Mouse (Mus musculus): ENCODE results near the gene Zfp787. TPM values are rescaled to one million over a fixed set of nuclear protein-coding genes. Genes with fewer than 3 reads are reported as not detected.

Zfp787 gene
- total RNA-seq (2014; rRNA removed), result 51.1 and 73.6 TPM in 2 replicates
- 41.0 and 66.1 TPM in 2 replicates for polyA plus RNA-seq (2015; fragmentation: Nextera tagmentation; extraction: Ambion mirVana)

- H3K9ac ChIP-seq, result peak within 1 kb of the TSS; percentile 95
- peak within 1 kb of the TSS; percentile 95 for H3K27ac ChIP-seq (ENCODE audit: low read depth, low read length)
- peaks cover 12% of the 10 kb centered on the region for H3K4me1 ChIP-seq (ENCODE audit: insufficient read depth)
- DNase-seq (peak; percentile 99), ATAC-seq (peak; percentile 97)
- H3K36me3 ChIP-seq (ENCODE audit: insufficient read depth), result no peaks in the 10 kb centered on the region
- peak within 1 kb of the TSS; percentile 81 for H3K4me3 ChIP-seq (ENCODE audit: low read depth, low read length)
- H3K27me3 ChIP-seq (ENCODE audit: insufficient read depth, low read length), result no peaks in the 10 kb centered on the region
- no peak for TF ChIP-seq CTCF (IDR thresholded peaks at IDR 0.05; ENCODE audit: low read depth)
- WGBS, result under 1% methylated on average over 49 of the region's 54 CpGs
- H3K4me2 ChIP-seq (ENCODE audit: low read depth), result peak within 1 kb of the TSS; percentile 96
- H3K9me3 ChIP-seq (ENCODE audit: low read length), result no peaks in the 10 kb centered on the region
These were observed at the start of gene Zfp787 for GRCm38 (mm10) chr7:6155901-6156411. Gene Zfp787 (minus strand): TSS chr7:6155997.

DNA sequence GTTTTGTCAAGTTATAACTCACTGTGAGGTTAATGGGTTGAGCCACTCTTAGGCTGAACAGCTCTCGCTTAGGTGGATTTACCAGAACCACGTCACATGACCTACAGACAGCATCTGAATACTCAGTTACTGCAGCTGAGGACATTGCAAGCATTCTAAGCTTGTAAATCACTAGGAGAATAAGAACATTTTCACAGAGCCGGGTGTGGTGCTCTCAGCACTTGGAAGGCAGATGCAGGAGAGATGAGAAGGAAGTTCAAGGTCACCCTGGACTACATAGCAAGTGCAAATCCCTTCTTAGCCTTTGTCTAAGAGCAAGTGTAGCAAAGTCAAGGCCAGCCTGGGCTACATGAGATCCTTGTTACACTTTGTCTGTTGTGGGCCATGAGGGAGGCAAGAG is 48.4 kb upstream of the Zfp787 start:
- Histone ChIP-seq H3K4me1 (ENCODE audit: insufficient read depth) (no peaks in the 10 kb centered on the region), H3K36me3 (ENCODE audit: insufficient read depth) (no peaks in the 10 kb centered on the region), H3K27ac (ENCODE audit: low read depth, low read length) (no peak overlapping the region), H3K4me3 (ENCODE audit: low read depth, low read length) (no peak overlapping the region), H3K9me3 (ENCODE audit: low read length) (no peaks in the 10 kb centered on the region), H3K27me3 (ENCODE audit: insufficient read depth, low read length) (no peaks in the 10 kb centered on the region), H3K9ac (no peak overlapping the region), H3K4me2 (ENCODE audit: low read depth) (no peak overlapping the region)
- TF ChIP-seq CTCF (IDR thresholded peaks at IDR 0.05; ENCODE audit: low read depth), result no peak
- ATAC-seq (no peak), DNase-seq (no peak)
- WGBS, result 85% methylated on average over 3 of the region's 3 CpGs

GRCm38 (mm10) chr7:6196790-6197189 is 41.0 kb upstream of the Zfp787 start, which contains the start of gene Galp:
Gene Galp (plus strand): TSS chr7:6197090.
- no peak for TF ChIP-seq CTCF (IDR thresholded peaks at IDR 0.05; ENCODE audit: low read depth)
- WGBS, result 77% methylated on average over 3 of the region's 3 CpGs
- no peak for ATAC-seq

DNA sequence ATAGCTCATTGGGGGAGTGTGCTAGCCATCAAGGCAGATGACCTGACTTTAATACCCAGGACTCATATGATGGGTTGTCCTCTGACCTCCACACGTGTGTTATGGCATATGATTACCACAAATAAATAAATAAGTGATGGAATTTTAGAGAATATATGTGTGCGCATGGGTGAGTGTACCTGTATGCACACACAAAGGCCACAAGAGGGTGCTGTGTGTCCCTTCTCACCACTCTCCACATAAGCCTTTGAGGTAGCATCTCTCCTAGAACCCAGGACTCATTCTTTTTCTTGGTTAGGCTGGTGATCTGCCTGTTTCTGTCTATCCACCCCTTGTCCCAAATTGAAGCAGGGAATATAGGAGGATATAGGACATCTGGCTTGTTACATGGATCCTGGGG is 40.0 kb upstream of the Zfp787 start:
- Histone ChIP-seq H3K27me3 (ENCODE audit: insufficient read depth, low read length) (no peaks in the 10 kb centered on the region), H3K4me1 (ENCODE audit: insufficient read depth) (no peaks in the 10 kb centered on the region), H3K9me3 (ENCODE audit: low read length) (no peaks in the 10 kb centered on the region), H3K4me3 (ENCODE audit: low read depth, low read length) (no peak overlapping the region), H3K9ac (no peak overlapping the region), H3K36me3 (ENCODE audit: insufficient read depth) (no peaks in the 10 kb centered on the region), H3K27ac (ENCODE audit: low read depth, low read length) (no peak overlapping the region), H3K4me2 (ENCODE audit: low read depth) (no peak overlapping the region)
- peak; percentile 35 for TF ChIP-seq CTCF (IDR thresholded peaks at IDR 0.05; ENCODE audit: low read depth)
- 63% methylated on average over 2 of the region's 2 CpGs for WGBS
- DNase-seq (no peak), ATAC-seq (no peak)

More at GRCm38 (mm10) chr7:6196790-6197189, 41.0 kb upstream of the Zfp787 start, which contains the start of gene Galp:
- DNase-seq, result no peak
- no peaks in the 10 kb centered on the region for H3K27me3 ChIP-seq (ENCODE audit: insufficient read depth, low read length)
- H3K4me3 ChIP-seq (ENCODE audit: low read depth, low read length), result no peak within 1 kb of the TSS
- no peaks in the 10 kb centered on the region for H3K4me1 ChIP-seq (ENCODE audit: insufficient read depth)
- no peak within 1 kb of the TSS for H3K4me2 ChIP-seq (ENCODE audit: low read depth)
- H3K27ac ChIP-seq (ENCODE audit: low read depth, low read length), result no peak within 1 kb of the TSS
- H3K36me3 ChIP-seq (ENCODE audit: insufficient read depth), result no peaks in the 10 kb centered on the region
- H3K9ac ChIP-seq, result no peak within 1 kb of the TSS
- no peaks in the 10 kb centered on the region for H3K9me3 ChIP-seq (ENCODE audit: low read length)

DNA sequence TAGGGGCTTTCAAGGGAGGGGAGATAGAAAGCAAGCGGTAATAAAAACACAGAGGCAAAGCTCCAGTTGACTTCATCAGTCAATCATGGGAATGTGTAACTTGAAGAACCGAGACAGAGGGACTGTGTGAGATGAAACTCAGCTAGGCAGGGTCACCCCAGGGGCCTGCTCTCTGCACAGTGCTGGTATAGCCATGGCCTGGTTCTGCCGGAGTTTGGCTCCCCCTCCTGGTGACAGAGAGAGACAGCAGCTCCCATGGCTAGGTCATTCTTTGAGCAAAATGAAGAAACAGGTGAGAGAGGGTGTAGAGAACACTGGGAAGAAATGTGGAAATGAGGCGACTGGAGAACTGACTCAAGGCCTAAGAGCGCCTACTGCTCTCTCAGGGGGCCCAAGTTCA is 38.3 kb upstream of the Zfp787 start:
- H3K9me3 ChIP-seq (ENCODE audit: low read length), result no peaks in the 10 kb centered on the region
- peak; percentile 84 for ATAC-seq
- peak; percentile 63 for DNase-seq
- no peak overlapping the region for H3K4me3 ChIP-seq (ENCODE audit: low read depth, low read length)
- H3K4me2 ChIP-seq (ENCODE audit: low read depth), result no peak overlapping the region
- peak; percentile 82 for TF ChIP-seq CTCF (IDR thresholded peaks at IDR 0.05; ENCODE audit: low read depth)
- 24% methylated on average over 5 of the region's 5 CpGs for WGBS
- H3K9ac ChIP-seq, result no peak overlapping the region
- H3K27me3 ChIP-seq (ENCODE audit: insufficient read depth, low read length), result no peaks in the 10 kb centered on the region
- no peaks in the 10 kb centered on the region for H3K4me1 ChIP-seq (ENCODE audit: insufficient read depth)
- H3K36me3 ChIP-seq (ENCODE audit: insufficient read depth), result peaks cover 13% of the 10 kb centered on the region
- no peak overlapping the region for H3K27ac ChIP-seq (ENCODE audit: low read depth, low read length)

- no peak overlapping the region for H3K27ac ChIP-seq (ENCODE audit: low read depth, low read length)
- no peaks in the 10 kb centered on the region for H3K9me3 ChIP-seq (ENCODE audit: low read length)
- H3K4me3 ChIP-seq (ENCODE audit: low read depth, low read length), result no peak overlapping the region
- H3K27me3 ChIP-seq (ENCODE audit: insufficient read depth, low read length), result no peaks in the 10 kb centered on the region
- no peaks in the 10 kb centered on the region for H3K4me1 ChIP-seq (ENCODE audit: insufficient read depth)
- peaks cover 35% of the 10 kb centered on the region for H3K36me3 ChIP-seq (ENCODE audit: insufficient read depth)
- DNase-seq, result peak; percentile 72
- WGBS, result 41% methylated on average over 3 of the region's 3 CpGs
- ATAC-seq, result peak; percentile 38; the same call in 1 of the 2 replicates
- H3K4me2 ChIP-seq (ENCODE audit: low read depth), result no peak overlapping the region
- TF ChIP-seq CTCF (IDR thresholded peaks at IDR 0.05; ENCODE audit: low read depth), result peak; percentile 80
- no peak overlapping the region for H3K9ac ChIP-seq
These were observed 35.6 kb upstream of the Zfp787 start for GRCm38 (mm10) chr7:6191376-6191775.

- DNase-seq (no peak), ATAC-seq (peak; percentile 18; the same call in 1 of the 2 replicates)
- Histone ChIP-seq H3K4me1 (ENCODE audit: insufficient read depth) (no peaks in the 10 kb centered on the region), H3K4me3 (ENCODE audit: low read depth, low read length) (no peak overlapping the region), H3K27ac (ENCODE audit: low read depth, low read length) (no peak overlapping the region), H3K9me3 (ENCODE audit: low read length) (no peaks in the 10 kb centered on the region), H3K27me3 (ENCODE audit: insufficient read depth, low read length) (no peaks in the 10 kb centered on the region), H3K9ac (no peak overlapping the region), H3K36me3 (ENCODE audit: insufficient read depth) (peaks cover 47% of the 10 kb centered on the region), H3K4me2 (ENCODE audit: low read depth) (no peak overlapping the region)
- TF ChIP-seq CTCF (IDR thresholded peaks at IDR 0.05; ENCODE audit: low read depth), result peak; percentile 54
- WGBS, result 53% methylated on average over 45 of the region's 45 CpGs
These were observed 33.7 kb upstream of the Zfp787 start for GRCm38 (mm10) chr7:6189542-6189941.

All from forebrain, postnatal 0 days (tissue).